Mouse (Mus musculus): ENCODE measurements around the gene Dst. TPM values are rescaled to one million over a fixed set of nuclear protein-coding genes. Genes with fewer than 3 reads are reported as not detected.

Dst gene
- polyA plus RNA-seq, 1 experiment, result 9.5 TPM

DNA sequence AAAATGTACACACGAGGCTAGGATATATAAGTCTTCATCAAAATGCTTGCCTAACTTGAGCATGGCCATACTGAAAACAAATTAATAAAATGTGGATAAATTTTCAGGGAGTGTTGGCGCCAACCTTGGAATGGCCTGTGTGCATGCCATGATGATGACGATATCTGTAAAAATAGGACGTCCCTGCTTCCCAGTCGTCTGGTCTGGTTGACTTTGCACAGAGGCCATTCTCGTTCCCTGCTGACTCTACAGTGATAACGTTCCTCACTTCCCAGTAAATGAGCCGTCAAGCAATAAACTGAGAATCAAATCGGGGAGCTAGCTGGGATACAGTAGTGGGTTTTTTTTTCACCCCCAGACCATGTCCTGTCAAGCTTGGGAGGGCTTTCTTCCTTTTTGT is 221.7 kb downstream of the Dst start:
- H3K4me1 ChIP-seq (ENCODE audit: control insufficient read depth, insufficient read depth, low read length), result no peaks in the 10 kb centered on the region
- H3K27ac ChIP-seq (ENCODE audit: control insufficient read depth, insufficient read depth, low read depth, low read length, poor library complexity), result no peak overlapping the region
- H3K4me3 ChIP-seq (replicated peaks; ENCODE audit: control insufficient read depth, low read depth, low read length), result no peak overlapping the region
- 82% methylated on average over 9 of the region's 9 CpGs for WGBS
- TF ChIP-seq POLR2A (IDR thresholded peaks at IDR 0.05; ENCODE audit: borderline replicate concordance, control insufficient read depth, low read depth, low read length) (no peak), CTCF (IDR thresholded peaks at IDR 0.05; ENCODE audit: control insufficient read depth, insufficient read depth, low read length) (no peak)

DNA sequence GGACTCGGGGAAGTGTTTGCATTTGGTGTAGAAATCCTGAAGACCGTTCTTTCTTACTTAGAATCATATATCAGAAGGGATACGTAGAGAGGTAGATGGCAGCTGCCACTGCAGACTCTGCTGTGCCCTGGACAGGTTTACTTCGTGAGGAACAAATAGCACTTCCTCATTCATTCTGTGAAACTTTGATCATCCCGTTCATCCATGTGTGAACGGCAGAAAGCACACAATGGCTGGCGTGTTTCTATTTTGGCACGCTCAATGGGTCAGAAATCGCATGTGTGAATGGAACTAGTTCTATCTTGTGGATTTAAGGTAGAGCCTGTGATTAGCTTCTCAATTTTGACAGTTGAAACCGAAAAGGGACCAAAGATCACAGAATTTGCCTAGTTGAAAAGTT is 222.8 kb downstream of the Dst start:
- TF ChIP-seq CTCF (IDR thresholded peaks at IDR 0.05; ENCODE audit: control insufficient read depth, insufficient read depth, low read length) (no peak), POLR2A (IDR thresholded peaks at IDR 0.05; ENCODE audit: borderline replicate concordance, control insufficient read depth, low read depth, low read length) (no peak)
- Histone ChIP-seq H3K27ac (ENCODE audit: control insufficient read depth, insufficient read depth, low read depth, low read length, poor library complexity) (no peak overlapping the region), H3K4me1 (ENCODE audit: control insufficient read depth, insufficient read depth, low read length) (no peaks in the 10 kb centered on the region), H3K4me3 (replicated peaks; ENCODE audit: control insufficient read depth, low read depth, low read length) (no peak overlapping the region)
- WGBS, result 62% methylated on average over 10 of the region's 10 CpGs

GRCm38 (mm10) chr1:34132875-34133274 is 224.8 kb downstream of the Dst start:
- no peak overlapping the region for H3K4me3 ChIP-seq (replicated peaks; ENCODE audit: control insufficient read depth, low read depth, low read length)
- 88% methylated on average over 16 of the region's 16 CpGs for WGBS
- H3K27ac ChIP-seq (ENCODE audit: control insufficient read depth, insufficient read depth, low read depth, low read length, poor library complexity), result no peak overlapping the region
- TF ChIP-seq CTCF (IDR thresholded peaks at IDR 0.05; ENCODE audit: control insufficient read depth, insufficient read depth, low read length), result no peak
- TF ChIP-seq POLR2A (IDR thresholded peaks at IDR 0.05; ENCODE audit: borderline replicate concordance, control insufficient read depth, low read depth, low read length), result no peak
- H3K4me1 ChIP-seq (ENCODE audit: control insufficient read depth, insufficient read depth, low read length), result no peaks in the 10 kb centered on the region

DNA sequence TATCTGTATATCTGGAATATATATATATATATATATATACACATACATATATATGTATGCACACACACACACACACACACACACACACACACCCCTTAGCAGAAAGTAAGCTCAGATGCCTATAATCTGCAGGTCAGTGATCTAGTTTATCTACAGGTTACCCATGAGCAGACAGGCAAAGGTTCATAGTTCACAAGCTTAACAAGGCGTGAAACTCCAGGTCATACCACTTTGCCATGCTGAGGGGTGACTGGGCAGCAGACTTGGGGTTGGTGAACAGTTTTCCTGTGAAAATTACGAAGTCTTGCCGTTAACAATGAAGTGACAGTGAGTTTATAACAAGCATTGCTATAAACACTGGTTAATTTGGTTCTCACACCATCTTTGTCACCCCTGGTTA is 227.5 kb downstream of the Dst start:
- no peak overlapping the region for H3K4me3 ChIP-seq (replicated peaks; ENCODE audit: control insufficient read depth, low read depth, low read length)
- TF ChIP-seq CTCF (IDR thresholded peaks at IDR 0.05; ENCODE audit: control insufficient read depth, insufficient read depth, low read length) (no peak), POLR2A (IDR thresholded peaks at IDR 0.05; ENCODE audit: borderline replicate concordance, control insufficient read depth, low read depth, low read length) (no peak)
- H3K4me1 ChIP-seq (ENCODE audit: control insufficient read depth, insufficient read depth, low read length), result no peaks in the 10 kb centered on the region
- H3K27ac ChIP-seq (ENCODE audit: control insufficient read depth, insufficient read depth, low read depth, low read length, poor library complexity), result no peak overlapping the region
- WGBS, result 78% methylated on average over 3 of the region's 3 CpGs

- H3K27ac ChIP-seq (ENCODE audit: control insufficient read depth, insufficient read depth, low read depth, low read length, poor library complexity), result no peak overlapping the region
- 83% methylated on average over 13 of the region's 13 CpGs for WGBS
These were observed 231.3 kb downstream of the Dst start for GRCm38 (mm10) chr1:34139191-34139853.

GRCm38 (mm10) chr1:34139871-34140471 is 231.9 kb downstream of the Dst start:
- no peak overlapping the region for H3K4me3 ChIP-seq (replicated peaks; ENCODE audit: control insufficient read depth, low read depth, low read length)

More at GRCm38 (mm10) chr1:34139191-34139853, 231.3 kb downstream of the Dst start:
- no peaks in the 10 kb centered on the region for H3K4me1 ChIP-seq (ENCODE audit: control insufficient read depth, insufficient read depth, low read length)
- TF ChIP-seq CTCF (IDR thresholded peaks at IDR 0.05; ENCODE audit: control insufficient read depth, insufficient read depth, low read length) (no peak), POLR2A (IDR thresholded peaks at IDR 0.05; ENCODE audit: borderline replicate concordance, control insufficient read depth, low read depth, low read length) (no peak)
- H3K4me3 ChIP-seq (replicated peaks; ENCODE audit: control insufficient read depth, low read depth, low read length), result no peak overlapping the region

GRCm38 (mm10) chr1:34140686-34141085 is 232.7 kb downstream of the Dst start:
- 75% methylated on average over 3 of the region's 3 CpGs for WGBS
- Histone ChIP-seq H3K4me3 (replicated peaks; ENCODE audit: control insufficient read depth, low read depth, low read length) (no peak overlapping the region), H3K4me1 (ENCODE audit: control insufficient read depth, insufficient read depth, low read length) (no peaks in the 10 kb centered on the region), H3K27ac (ENCODE audit: control insufficient read depth, insufficient read depth, low read depth, low read length, poor library complexity) (no peak overlapping the region)
- TF ChIP-seq POLR2A (IDR thresholded peaks at IDR 0.05; ENCODE audit: borderline replicate concordance, control insufficient read depth, low read depth, low read length) (no peak), CTCF (IDR thresholded peaks at IDR 0.05; ENCODE audit: control insufficient read depth, insufficient read depth, low read length) (no peak)

More at GRCm38 (mm10) chr1:34139871-34140471, 231.9 kb downstream of the Dst start:
- TF ChIP-seq CTCF (IDR thresholded peaks at IDR 0.05; ENCODE audit: control insufficient read depth, insufficient read depth, low read length) (no peak), POLR2A (IDR thresholded peaks at IDR 0.05; ENCODE audit: borderline replicate concordance, control insufficient read depth, low read depth, low read length) (no peak)
- H3K27ac ChIP-seq (ENCODE audit: control insufficient read depth, insufficient read depth, low read depth, low read length, poor library complexity), result no peak overlapping the region
- 77% methylated on average over 6 of the region's 6 CpGs for WGBS
- H3K4me1 ChIP-seq (ENCODE audit: control insufficient read depth, insufficient read depth, low read length), result no peaks in the 10 kb centered on the region

GRCm38 (mm10) chr1:34142951-34143580 is 235.0 kb downstream of the Dst start:
- H3K4me3 ChIP-seq (replicated peaks; ENCODE audit: control insufficient read depth, low read depth, low read length), result no peak overlapping the region
- 77% methylated on average over 9 of the region's 9 CpGs for WGBS
- TF ChIP-seq CTCF (IDR thresholded peaks at IDR 0.05; ENCODE audit: control insufficient read depth, insufficient read depth, low read length), result no peak
- TF ChIP-seq POLR2A (IDR thresholded peaks at IDR 0.05; ENCODE audit: borderline replicate concordance, control insufficient read depth, low read depth, low read length), result no peak
- no peak overlapping the region for H3K27ac ChIP-seq (ENCODE audit: control insufficient read depth, insufficient read depth, low read depth, low read length, poor library complexity)
- H3K4me1 ChIP-seq (ENCODE audit: control insufficient read depth, insufficient read depth, low read length), result no peaks in the 10 kb centered on the region
